ENCODE assay signal across 30 mouse cellular contexts in the genomic region with DNA sequence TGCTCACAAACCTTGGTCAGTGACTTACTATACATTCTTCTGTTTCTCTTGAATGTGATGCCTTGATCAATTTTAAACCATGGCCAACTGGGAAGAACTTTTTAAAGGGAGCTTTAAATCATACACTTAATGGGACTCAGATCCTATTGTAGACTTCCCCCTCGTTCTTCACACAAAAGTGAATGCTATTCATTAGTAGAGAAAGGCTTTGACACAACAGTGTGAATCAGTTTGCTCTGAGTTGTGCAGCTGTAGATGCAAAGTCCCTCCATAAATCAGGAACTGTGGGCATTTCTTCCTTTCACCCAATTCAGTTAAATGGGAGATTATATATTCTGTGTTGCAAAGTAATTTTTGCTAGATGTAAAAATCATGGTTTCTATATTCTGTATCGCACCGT.
"Had no signal": no experiment of that assay in that cellular context is flagged by ENCODE, and none has a peak within 500 bp of the region (broad histone marks: within the 10 kb centered on the region; RNA-seq: fewer than 3 reads in every experiment).

No protein-coding gene starts in this region.

- H3K27ac ChIP-seq: embryonic facial prominence, embryonic 10.5 days; embryonic facial prominence, embryonic 12.5 days; embryonic facial prominence, embryonic 13.5 days; embryonic facial prominence, embryonic 15.5 days; forebrain, embryonic 10.5 days; forebrain, embryonic 12.5 days; forebrain, embryonic 13.5 days; forebrain, embryonic 15.5 days; gastrocnemius, adult 2 months; heart, adult 2 months had no signal

- H3K4me2 ChIP-seq: embryonic facial prominence, embryonic 12.5 days; embryonic facial prominence, embryonic 13.5 days; embryonic facial prominence, embryonic 15.5 days; forebrain, embryonic 12.5 days; forebrain, embryonic 13.5 days; forebrain, embryonic 15.5 days had no signal

- H3K27me3 ChIP-seq: embryonic facial prominence, embryonic 12.5 days; embryonic facial prominence, embryonic 13.5 days; embryonic facial prominence, embryonic 15.5 days; forebrain, embryonic 13.5 days; forebrain, embryonic 15.5 days had no signal

- H3K9ac ChIP-seq: embryonic facial prominence, embryonic 12.5 days; embryonic facial prominence, embryonic 13.5 days; embryonic facial prominence, embryonic 15.5 days; forebrain, embryonic 12.5 days; forebrain, embryonic 13.5 days; forebrain, embryonic 15.5 days; forebrain, postnatal 0 days had no signal

- ATAC-seq: forebrain, embryonic 13.5 days; forebrain, embryonic 14.5 days; forebrain, embryonic 15.5 days; forebrain, embryonic 16.5 days; forebrain, postnatal 0 days had no signal

- H3K4me1 ChIP-seq: embryonic facial prominence, embryonic 10.5 days; embryonic facial prominence, embryonic 12.5 days; embryonic facial prominence, embryonic 13.5 days; embryonic facial prominence, embryonic 15.5 days; forebrain, embryonic 12.5 days had no signal

- H3K36me3 ChIP-seq: embryonic facial prominence, embryonic 10.5 days; embryonic facial prominence, embryonic 12.5 days; embryonic facial prominence, embryonic 13.5 days; embryonic facial prominence, embryonic 15.5 days; forebrain, embryonic 10.5 days; forebrain, embryonic 12.5 days; forebrain, embryonic 15.5 days had no signal

- H3K4me3 ChIP-seq: embryonic facial prominence, embryonic 10.5 days; embryonic facial prominence, embryonic 12.5 days; embryonic facial prominence, embryonic 13.5 days; embryonic facial prominence, embryonic 15.5 days; erythroblast, embryonic 14.5 days; forebrain, embryonic 10.5 days; forebrain, embryonic 12.5 days; forebrain, embryonic 13.5 days; forebrain, embryonic 15.5 days; gastrocnemius, adult 2 months; heart, adult 2 months had no signal

- H3K9me3 ChIP-seq: embryonic facial prominence, embryonic 10.5 days; embryonic facial prominence, embryonic 12.5 days; embryonic facial prominence, embryonic 13.5 days; embryonic facial prominence, embryonic 15.5 days; forebrain, embryonic 10.5 days; forebrain, embryonic 12.5 days; forebrain, embryonic 13.5 days; forebrain, embryonic 15.5 days had no signal

- DNase-seq: cerebellum, adult 18-20 months; cerebellum, adult 2 months; cerebellum, adult 8-10 months; cerebellum, adult 9-10 months; cerebellum, adult 9-11 months; cerebellum, postnatal 10 days; cerebellum, postnatal 14 days; cerebellum, postnatal 25 days; cerebellum, postnatal 36 days; embryo, embryonic 11 days; forebrain, postnatal 0 days; gastrocnemius, adult 2 months; gastrocnemius, postnatal 10 days; gastrocnemius, postnatal 14 days; gastrocnemius, postnatal 25 days; gastrocnemius, postnatal 36 days; heart, adult 11 months; heart, adult 18-20 months; heart, adult 2 months had no signal
